ENCODE assay signal across 8 mouse cellular contexts in the genomic region with DNA sequence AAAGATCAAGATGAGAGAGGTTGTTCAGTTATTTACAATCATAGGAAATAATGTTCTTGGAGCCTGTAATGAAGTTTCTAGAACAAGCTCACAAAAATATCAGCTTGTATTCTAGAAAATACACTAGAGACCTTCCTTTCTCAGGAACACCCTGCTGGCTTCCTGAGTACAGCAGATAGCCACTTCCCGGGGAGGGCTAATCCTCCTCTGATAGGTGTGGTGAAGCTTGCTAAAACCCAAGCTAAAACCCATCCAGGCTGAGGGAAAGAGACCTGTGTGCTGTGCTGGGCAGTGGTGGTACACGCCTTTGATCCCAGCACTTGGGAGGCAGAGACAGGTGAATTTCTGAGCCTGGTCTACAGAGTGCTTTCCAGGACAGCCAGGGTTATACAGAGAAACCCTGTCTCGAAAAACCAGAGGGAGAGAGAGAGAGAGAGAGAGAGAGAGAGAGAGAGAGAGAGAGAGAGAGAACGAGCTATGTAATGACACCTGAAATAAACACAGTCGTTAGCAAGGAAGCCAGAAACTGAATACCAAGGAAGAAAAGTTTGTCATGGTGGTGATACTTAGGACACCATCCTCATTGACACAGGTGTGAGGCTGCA. TPM values are rescaled to one million over a fixed set of nuclear protein-coding genes. Genes with fewer than 3 reads are reported as not detected.
DNase-seq lines count a peak whose midpoint lies in the region; ATAC-seq and TF ChIP-seq lines count a peak whose summit lies in the region.
"Had no signal": no experiment of that assay in that cellular context is flagged by ENCODE, and none has a peak within 500 bp of the region (broad histone marks: within the 10 kb centered on the region; RNA-seq: fewer than 3 reads in every experiment).

No protein-coding gene starts in this region.

- TF ChIP-seq CTCF in intestine, postnatal 0 days (IDR thresholded peaks at IDR 0.05; ENCODE audit: low read depth) = no peak

- H3K27me3 ChIP-seq in hindbrain, embryonic 13.5 days = no peaks in the 10 kb centered on the region
- H3K27me3 ChIP-seq in hindbrain, embryonic 11.5 days (ENCODE audit: control insufficient read depth, insufficient read depth, low read length) = no peaks in the 10 kb centered on the region
- no peaks in the 10 kb centered on the region for H3K27me3 ChIP-seq in intestine, postnatal 0 days (replicated peaks; ENCODE audit: control insufficient read depth, insufficient read depth, low read length)

- ATAC-seq in hindbrain, embryonic 13.5 days (ENCODE audit: low FRiP score) = no peak
- no peak for ATAC-seq in hindbrain, embryonic 11.5 days (ENCODE audit: low FRiP score)
- no peak for ATAC-seq in intestine, postnatal 0 days

- no peaks in the 10 kb centered on the region for H3K36me3 ChIP-seq in hindbrain, embryonic 13.5 days
- no peaks in the 10 kb centered on the region for H3K36me3 ChIP-seq in hindbrain, embryonic 11.5 days (ENCODE audit: control insufficient read depth, insufficient read depth, low read length)
- H3K36me3 ChIP-seq in intestine, postnatal 0 days (ENCODE audit: control insufficient read depth, insufficient read depth) = no peaks in the 10 kb centered on the region

- H3K27ac ChIP-seq in hindbrain, embryonic 13.5 days = peak overlapping the region; percentile 26; the same call in 1 of the 2 replicates
- H3K27ac ChIP-seq in hindbrain, embryonic 11.5 days (ENCODE audit: low read depth, low read length) = no peak overlapping the region
- no peak overlapping the region for H3K27ac ChIP-seq in intestine, postnatal 0 days (ENCODE audit: low read depth, low read length)

- H3K4me3 ChIP-seq in hindbrain, embryonic 13.5 days = no peak overlapping the region
- no peak overlapping the region for H3K4me3 ChIP-seq in hindbrain, embryonic 11.5 days (ENCODE audit: low read depth, low read length)
- H3K4me3 ChIP-seq in intestine, postnatal 0 days (ENCODE audit: low read depth, low read length) = no peak overlapping the region
- H3K4me3 ChIP-seq: myocyte had no signal

- peaks cover 33% of the 10 kb centered on the region for H3K4me1 ChIP-seq in hindbrain, embryonic 13.5 days (replicated peaks)
- H3K4me1 ChIP-seq in hindbrain, embryonic 11.5 days (replicated peaks; ENCODE audit: control insufficient read depth, insufficient read depth, low read length) = no peaks in the 10 kb centered on the region
- no peaks in the 10 kb centered on the region for H3K4me1 ChIP-seq in intestine, postnatal 0 days (replicated peaks; ENCODE audit: control insufficient read depth, insufficient read depth, low read length)

- no peak for DNase-seq in hindbrain, embryonic 11.5 days (ENCODE audit: low spot score)
- DNase-seq in 416B (ENCODE audit: low read depth) = peak; percentile 75
- DNase-seq in MEL-GATA-1-ER (ENCODE audit: extremely low read depth, low read depth) = peak; percentile 76
- DNase-seq in liver = peak; percentile 60
- DNase-seq in cerebellum, adult 11 months = no peak

- WGBS in hindbrain, embryonic 13.5 days = 66% methylated on average over 5 of the region's 5 CpGs
- 76% methylated on average over 5 of the region's 5 CpGs for WGBS in hindbrain, embryonic 11.5 days
- WGBS in intestine, postnatal 0 days = 42% methylated on average over 5 of the region's 5 CpGs

- no peak overlapping the region for H3K4me2 ChIP-seq in hindbrain, embryonic 13.5 days
- no peak overlapping the region for H3K4me2 ChIP-seq in hindbrain, embryonic 11.5 days (replicated peaks; ENCODE audit: low read depth, low read length)
- no peak overlapping the region for H3K4me2 ChIP-seq in intestine, postnatal 0 days (replicated peaks; ENCODE audit: low read depth)

- no peak overlapping the region for H3K9ac ChIP-seq in hindbrain, embryonic 13.5 days
- H3K9ac ChIP-seq in hindbrain, embryonic 11.5 days (ENCODE audit: low read depth, low read length) = no peak overlapping the region
- H3K9ac ChIP-seq in intestine, postnatal 0 days (ENCODE audit: low read depth, low read length) = no peak overlapping the region

- no peaks in the 10 kb centered on the region for H3K9me3 ChIP-seq in hindbrain, embryonic 13.5 days
- H3K9me3 ChIP-seq in hindbrain, embryonic 11.5 days (ENCODE audit: control insufficient read depth, low read length) = no peaks in the 10 kb centered on the region
- H3K9me3 ChIP-seq in intestine, postnatal 0 days (ENCODE audit: control insufficient read depth) = no peaks in the 10 kb centered on the region

RNA-seq across cellular contexts. Expression of a gene that starts 48.6 kb away (rescaled TPM):
- polyA plus RNA-seq in hindbrain, embryonic 13.5 days (2015; fragmentation: Nextera tagmentation; extraction: Ambion mirVana) = 33.9 and 35.2 TPM in 2 replicates
- 26.8 and 32.3 TPM in 2 replicates for polyA plus RNA-seq in hindbrain, embryonic 11.5 days (2014; fragmentation: Nextera tagmentation; extraction: Ambion mirVana)
- 4.4 and 4.8 TPM in 2 replicates for polyA plus RNA-seq in intestine, postnatal 0 days (2015; fragmentation: Nextera tagmentation; extraction: Ambion mirVana)

RNA-seq across cellular contexts. Expression of a gene that starts 57.4 kb away (rescaled TPM):
- 158 and 163 TPM in 2 replicates for polyA plus RNA-seq in hindbrain, embryonic 13.5 days (2015; fragmentation: Nextera tagmentation; extraction: Ambion mirVana)
- polyA plus RNA-seq in hindbrain, embryonic 11.5 days (2014; fragmentation: Nextera tagmentation; extraction: Ambion mirVana) = 224 and 230 TPM in 2 replicates
- 89.4 and 95.2 TPM in 2 replicates for polyA plus RNA-seq in intestine, postnatal 0 days (2015; fragmentation: Nextera tagmentation; extraction: Ambion mirVana)

Comparison
In these comparisons a context has a peak if more than half of its experiments do, and no peak if none do; other contexts are left out.
1. DNase-seq: peak in 416B (single experiment), MEL-GATA-1-ER (single experiment) and liver (single experiment); none in hindbrain, embryonic 11.5 days (single experiment) and cerebellum, adult 11 months (single experiment).